Mouse (Mus musculus) c-Kit-positive CD71-positive TER-119-positive erythroid progenitor cells, embryonic 14.5 days (primary cell): ENCODE measurements around the gene Rgl1.

Source experiments
- DNase-seq: peaks from one replicate; pipeline ENCODE4 v3.0.0-alpha.2; 2013; ENCODE audit warnings: low spot score

Rgl1 gene

DNA sequence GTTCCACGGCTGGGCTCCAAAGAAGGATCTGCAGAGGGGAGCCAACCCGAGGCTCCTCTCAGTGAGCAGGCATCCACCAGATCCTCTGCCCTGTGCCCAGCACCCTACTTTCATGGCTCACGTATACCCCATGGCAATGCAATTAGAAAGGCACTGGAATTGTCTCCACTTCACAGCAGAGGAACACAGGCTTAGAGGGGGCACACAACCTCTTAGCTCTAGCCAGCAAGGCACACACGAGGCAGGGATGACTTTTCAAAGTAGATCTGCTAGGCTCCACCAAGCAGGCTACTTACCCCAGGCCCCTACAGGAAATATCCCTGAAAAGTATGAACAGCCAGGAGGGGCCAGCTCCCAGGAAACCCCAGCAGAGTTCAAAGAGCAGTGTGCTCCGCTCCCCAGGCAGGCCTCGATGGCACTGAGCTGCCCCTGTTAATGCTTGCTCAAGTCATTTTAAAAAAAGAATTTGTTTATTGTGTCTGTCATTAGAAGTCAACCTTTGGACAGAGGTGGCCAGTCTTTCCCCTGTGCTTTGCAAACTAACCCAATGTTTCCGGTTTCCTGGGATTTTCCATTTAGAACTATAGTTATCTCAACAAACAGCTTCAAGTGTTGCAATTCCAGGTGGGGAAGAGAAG is 151.3 kb downstream of the Rgl1 start:
- DNase-seq: no peak

DNA sequence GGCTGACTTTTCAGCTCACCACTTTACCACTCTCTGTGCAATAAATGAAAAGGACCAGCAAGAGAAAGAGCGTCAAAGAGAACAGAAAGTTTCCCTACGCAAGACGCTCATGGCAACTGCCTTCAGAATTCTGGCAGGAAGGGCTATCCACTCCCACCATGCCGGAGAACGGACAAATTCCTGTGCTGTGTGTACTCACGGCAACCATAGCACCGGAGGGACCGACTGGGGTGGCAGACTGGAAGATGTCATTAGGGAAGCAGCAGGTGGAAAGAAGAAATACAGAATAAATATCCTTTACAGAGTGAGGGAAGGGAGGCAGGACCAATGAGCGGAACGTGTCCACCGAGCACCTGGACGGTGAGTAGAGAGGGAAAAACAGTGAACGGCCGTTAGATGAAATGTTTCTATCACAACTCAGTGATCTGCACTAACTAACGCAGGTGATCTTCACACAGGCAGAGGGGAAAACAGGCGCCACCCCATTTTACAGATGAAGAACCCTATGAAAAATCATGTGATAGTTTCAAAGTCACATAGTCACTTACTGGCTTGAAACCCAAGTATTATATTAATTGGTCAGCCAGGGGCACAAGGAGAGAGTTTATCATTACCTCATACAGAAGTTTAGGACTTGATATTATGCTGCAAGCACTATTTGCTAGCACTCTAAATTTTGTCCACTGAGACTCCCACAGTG is 152.8 kb downstream of the Rgl1 start:
- DNase-seq: no peak

DNA sequence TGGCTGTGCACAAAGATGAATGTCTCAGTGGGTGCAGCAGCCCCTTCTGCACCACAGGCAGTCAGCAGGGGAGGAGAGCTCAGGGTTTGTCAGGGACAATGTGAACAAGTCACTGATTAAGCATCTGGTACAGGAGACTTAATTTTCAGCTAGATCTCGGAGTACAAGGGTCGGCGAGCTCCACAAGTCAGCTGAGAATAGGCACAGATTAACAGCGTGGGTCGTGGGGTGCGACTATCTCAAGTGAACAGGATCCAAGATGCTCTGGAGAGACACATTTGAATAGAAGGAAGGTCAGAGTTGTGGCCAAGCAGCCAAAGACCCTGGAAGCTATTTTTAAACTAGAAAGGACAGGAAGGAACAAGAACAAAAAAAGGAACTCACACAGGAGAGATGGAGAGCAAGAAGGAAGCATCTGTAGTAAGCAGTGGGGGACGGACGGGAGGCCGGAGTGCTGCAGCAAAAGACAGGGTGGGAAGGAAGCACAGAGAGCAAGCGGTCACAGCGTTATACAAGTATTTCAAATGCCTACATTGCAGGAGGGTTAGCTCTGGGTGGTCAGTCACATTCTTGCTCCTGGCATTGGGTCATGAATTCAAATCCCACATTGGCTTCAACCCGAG is 153.5 kb downstream of the Rgl1 start:
- DNase-seq: no peak

DNA sequence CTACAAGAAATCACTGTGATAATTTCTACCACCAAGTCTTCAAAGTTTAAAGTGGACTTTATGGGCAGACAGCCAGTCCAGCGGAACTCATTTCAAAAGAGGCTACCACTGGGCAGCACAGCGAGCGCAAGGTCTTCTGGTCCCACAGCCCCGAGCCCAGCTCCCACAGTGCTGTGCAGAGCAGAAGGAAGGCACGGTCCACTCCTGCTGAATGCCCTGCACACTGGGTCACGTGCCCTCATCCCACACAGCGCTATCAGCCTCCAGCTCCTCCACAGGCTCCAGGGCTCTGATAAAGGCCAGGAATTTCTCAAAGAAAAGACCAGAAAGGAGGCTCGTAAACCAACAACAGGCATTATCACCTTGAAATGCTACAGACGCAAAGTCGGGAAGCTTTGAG is 156.6 kb downstream of the Rgl1 start:
- no peak for DNase-seq

- no peak for DNase-seq
These were observed 157.1 kb downstream of the Rgl1 start for GRCm38 (mm10) chr1:152609006-152609405.

GRCm38 (mm10) chr1:152607765-152608164 is 158.4 kb downstream of the Rgl1 start:
- DNase-seq: no peak

DNA sequence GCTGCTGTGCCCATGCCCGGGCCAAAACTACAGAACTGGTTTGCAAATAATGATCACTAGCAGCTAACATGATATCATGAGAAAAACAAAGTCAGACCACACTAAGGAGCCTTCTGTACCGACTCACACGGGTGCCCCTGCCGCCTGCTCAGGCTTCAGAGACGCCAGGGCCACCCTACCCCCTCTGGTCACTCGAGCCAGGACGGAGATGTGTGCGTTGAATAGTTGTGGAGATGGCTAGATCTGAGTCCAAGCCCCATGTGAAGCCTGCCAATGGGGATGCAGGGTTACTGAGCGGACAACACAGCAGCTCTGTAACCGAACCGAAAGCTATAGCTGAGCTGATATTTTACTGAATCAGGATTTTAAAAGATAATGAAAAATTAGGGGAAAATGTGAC is 159.4 kb downstream of the Rgl1 start:
- no peak for DNase-seq

DNA sequence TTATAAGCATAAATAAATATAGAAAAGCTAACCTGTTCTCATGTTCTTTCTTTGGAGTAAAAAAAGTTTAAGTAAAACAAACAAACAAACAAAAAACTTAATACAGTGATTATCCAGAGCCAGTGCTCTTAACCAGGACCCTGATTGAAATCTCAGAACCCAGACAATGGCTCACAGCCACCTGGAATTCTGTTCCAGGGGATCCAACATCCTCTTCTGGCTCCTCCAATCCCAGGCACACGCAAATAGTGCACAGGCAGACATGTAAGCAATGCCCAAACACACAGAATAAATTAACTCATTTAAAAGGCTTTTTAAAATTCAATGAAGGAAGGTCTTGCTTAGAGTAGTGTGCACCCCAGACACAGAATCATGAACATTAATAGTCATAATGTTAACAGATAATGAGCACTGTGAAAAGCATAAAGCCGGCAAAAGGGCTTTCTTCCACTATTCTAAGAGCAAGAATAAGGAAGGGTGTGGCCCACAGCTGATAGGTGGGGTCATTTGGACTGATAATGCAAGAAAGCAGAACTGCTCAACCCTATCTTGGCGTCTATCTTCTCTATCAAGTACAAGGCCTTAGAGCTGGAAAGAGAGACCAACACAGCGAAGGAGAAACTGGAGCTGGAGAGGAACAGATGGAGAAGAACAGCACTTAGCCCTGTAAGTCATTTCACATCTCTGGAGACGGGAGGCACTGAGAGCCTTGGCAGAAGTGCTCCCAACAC is 160.1 kb downstream of the Rgl1 start:
- no peak for DNase-seq

- DNase-seq: no peak
These were observed 162.0 kb downstream of the Rgl1 start for GRCm38 (mm10) chr1:152604147-152604546.

DNA sequence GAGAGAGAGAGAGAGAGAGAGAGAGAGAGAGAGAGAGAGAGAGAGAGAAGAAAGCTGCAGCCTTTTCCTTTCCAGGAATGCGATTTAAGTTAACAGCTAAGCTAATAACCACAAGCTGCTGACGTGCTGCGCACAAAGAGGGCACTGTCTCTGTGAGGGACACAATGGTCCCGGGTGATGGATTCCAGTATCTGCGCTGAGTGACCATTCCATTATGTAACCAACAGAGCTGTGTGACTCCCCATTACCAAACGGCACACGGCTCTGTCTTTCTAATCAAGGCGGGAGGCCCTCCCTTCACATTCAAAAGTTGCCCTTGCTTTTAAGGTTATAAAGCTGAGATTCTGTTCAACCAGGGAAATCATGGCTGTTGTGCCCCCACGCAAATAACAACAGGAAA is 162.5 kb downstream of the Rgl1 start:
- DNase-seq: no peak

GRCm38 (mm10) chr1:152600494-152600893 is 165.7 kb downstream of the Rgl1 start:
- no peak for DNase-seq

DNA sequence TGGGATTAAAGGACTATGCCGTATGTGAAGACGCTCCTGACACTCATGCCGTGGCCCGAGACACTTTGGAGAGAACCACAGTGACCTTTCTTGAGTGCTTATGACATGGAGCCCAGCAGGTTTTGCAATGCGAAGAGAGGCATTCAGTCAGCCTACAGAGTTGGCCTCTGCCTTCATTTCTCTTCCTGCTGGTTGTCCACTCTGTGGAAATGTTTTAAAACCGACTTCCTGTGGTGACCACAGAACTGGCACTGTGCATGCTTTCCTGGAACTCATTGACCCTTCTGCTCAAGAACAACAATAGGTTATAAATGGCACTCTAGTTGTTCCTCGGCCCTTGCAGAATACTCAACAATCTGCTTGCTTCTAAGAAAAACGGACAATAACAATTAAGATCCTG is 166.8 kb downstream of the Rgl1 start:
- DNase-seq: no peak

- DNase-seq: no peak
These were observed 171.5 kb downstream of the Rgl1 start for GRCm38 (mm10) chr1:152594690-152595089.

- DNase-seq: no peak
These were observed 172.2 kb downstream of the Rgl1 start for GRCm38 (mm10) chr1:152593831-152594549.

DNA sequence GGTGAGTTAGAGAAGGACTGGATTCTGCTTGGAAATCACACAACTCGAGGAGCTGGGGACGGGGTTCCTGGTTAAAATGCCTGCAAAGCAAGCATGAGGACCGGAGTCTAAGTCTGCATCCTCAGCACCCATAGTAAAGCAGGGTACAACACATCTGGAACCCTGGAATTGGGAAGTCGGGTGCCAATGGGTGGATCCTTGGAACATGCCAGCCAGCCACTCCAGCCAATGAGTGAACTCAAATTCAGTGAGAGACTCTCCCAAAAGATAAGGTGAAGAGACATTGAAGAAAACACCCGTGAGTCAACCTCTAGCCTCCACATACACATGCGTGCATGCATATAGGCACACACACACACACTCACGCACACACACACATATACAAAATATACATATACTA is 172.8 kb downstream of the Rgl1 start:
- peak; percentile 29 for DNase-seq

DNA sequence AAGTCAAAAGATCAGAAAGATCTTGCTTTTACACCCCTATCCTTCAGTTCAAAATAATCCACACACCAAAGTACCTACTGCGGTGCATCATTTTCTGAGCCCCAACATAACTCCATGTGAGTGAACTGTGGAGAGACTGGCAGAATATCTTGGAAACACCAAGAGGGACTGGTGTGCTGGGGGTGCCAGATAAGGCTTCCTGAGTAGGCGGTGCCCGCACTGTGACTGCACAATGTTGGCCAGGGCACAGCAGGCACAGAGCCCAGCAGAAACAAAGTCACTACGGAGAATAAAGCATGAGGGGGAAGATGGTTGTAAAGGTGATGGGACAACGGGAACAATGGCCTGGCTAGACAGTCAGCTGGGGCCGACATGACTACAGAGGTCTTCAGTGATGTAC is 173.5 kb downstream of the Rgl1 start:
- DNase-seq: peak; percentile 82

DNA sequence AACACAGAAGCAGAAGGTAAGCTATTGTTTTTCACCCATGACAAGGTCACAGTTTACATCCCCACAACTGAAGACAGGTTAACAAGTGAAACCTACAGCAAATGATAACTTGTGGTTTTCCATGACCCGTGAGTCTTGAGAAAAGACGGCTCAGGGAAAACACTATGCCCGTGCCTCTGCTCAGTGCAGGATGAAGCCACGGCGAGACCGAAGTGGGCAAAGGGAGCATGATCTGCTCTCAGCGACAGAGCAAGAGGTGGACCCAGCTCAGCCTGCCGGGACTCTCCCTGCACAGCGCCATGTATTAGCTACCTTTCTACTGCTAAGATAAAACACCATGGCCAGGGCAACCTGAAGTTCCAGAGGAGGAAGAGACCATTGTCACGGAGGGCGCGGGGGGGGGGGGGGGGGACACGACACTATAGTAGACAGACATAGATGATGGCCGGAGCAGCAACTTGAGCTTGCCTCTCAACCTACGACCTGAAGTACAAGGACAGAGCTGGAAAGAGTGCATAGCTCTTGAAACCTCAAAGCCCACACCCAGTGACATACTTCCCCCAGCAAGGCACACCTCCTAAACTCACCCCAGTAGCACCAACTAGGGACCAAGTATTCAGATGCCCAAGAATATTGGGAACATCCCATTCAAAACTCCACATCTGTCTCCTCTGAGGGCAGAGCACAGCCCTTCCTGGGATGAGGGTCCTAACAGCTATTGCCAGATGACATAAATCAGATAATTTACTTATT is 174.2 kb downstream of the Rgl1 start:
- DNase-seq: no peak

GRCm38 (mm10) chr1:152590321-152590720 is 175.8 kb downstream of the Rgl1 start:
- DNase-seq: no peak

DNA sequence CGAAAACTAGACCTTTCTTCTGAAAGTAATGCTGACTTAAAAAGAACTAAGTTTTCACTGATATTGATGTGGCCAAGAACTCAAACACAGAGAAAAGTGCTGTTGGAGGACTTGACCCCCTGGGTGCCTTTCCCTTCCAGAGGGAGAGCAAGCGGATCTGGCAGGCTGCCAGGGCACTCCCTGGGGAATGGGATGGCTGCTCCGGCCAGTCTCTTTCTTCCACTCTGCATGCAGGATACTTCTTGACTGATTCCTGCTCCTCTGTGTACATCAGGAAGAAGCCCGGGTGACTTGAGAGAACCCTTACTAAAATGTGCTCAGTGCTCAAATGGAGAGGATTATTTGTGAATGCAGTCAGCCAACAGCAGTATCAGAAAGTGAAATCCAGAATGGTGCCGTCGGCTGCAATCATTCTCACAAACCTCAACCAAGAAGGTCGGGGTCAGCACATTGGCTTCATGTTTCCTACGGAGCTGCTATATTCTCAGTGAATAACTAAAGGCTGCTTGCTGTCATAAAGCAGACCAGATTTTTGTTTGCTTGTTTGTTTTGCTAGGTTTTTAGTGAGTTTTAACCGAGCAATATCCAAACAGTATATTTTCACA is 176.7 kb downstream of the Rgl1 start:
- no peak for DNase-seq

- DNase-seq: no peak
These were observed 178.7 kb downstream of the Rgl1 start for GRCm38 (mm10) chr1:152587431-152587830.

- DNase-seq: no peak
These were observed 180.7 kb downstream of the Rgl1 start for GRCm38 (mm10) chr1:152585385-152585984.
